Mouse (Mus musculus): Measurements from ENCODE around the gene Lgr4. TPM values are rescaled to one million over a fixed set of nuclear protein-coding genes. Genes with fewer than 3 reads are reported as not detected.

The Lgr4 gene
- polyA plus RNA-seq, 1 experiment from 2014 or later: 14.0 TPM

- H3K27me3 ChIP-seq (ENCODE audit: control insufficient read depth, insufficient read depth, low read length): no peaks in the 10 kb centered on the region
- no peaks in the 10 kb centered on the region for H3K9me3 ChIP-seq (replicated peaks; ENCODE audit: control insufficient read depth, low read length)
- H3K4me1 ChIP-seq (ENCODE audit: control insufficient read depth, insufficient read depth, low read length): peaks cover 23% of the 10 kb centered on the region
- H3K4me3 ChIP-seq (ENCODE audit: low read depth, low read length): no peak overlapping the region
- WGBS (ENCODE audit: insufficient replicate concordance): 91% methylated on average over 4 of the region's 4 CpGs
- no peak overlapping the region for H3K9ac ChIP-seq (ENCODE audit: low read depth, low read length)
- no peak overlapping the region for H3K4me2 ChIP-seq
- H3K36me3 ChIP-seq (ENCODE audit: control insufficient read depth, insufficient read depth, low read length): no peaks in the 10 kb centered on the region
- ATAC-seq (replicated peaks; ENCODE audit: insufficient number of reproducible peaks, low FRiP score, low TSS enrichment): no peak
- no peak overlapping the region for H3K27ac ChIP-seq (ENCODE audit: low read depth, low read length)
These were observed 9.5 kb downstream of the Lgr4 start for GRCm38 (mm10) chr2:109926984-109927383.

- Histone ChIP-seq H3K9me3 (replicated peaks; ENCODE audit: control insufficient read depth, low read length) (no peaks in the 10 kb centered on the region), H3K9ac (ENCODE audit: low read depth, low read length) (no peak overlapping the region), H3K36me3 (ENCODE audit: control insufficient read depth, insufficient read depth, low read length) (no peaks in the 10 kb centered on the region), H3K4me3 (ENCODE audit: low read depth, low read length) (no peak overlapping the region), H3K4me2 (no peak overlapping the region), H3K4me1 (ENCODE audit: control insufficient read depth, insufficient read depth, low read length) (peaks cover 27% of the 10 kb centered on the region), H3K27ac (ENCODE audit: low read depth, low read length) (no peak overlapping the region), H3K27me3 (ENCODE audit: control insufficient read depth, insufficient read depth, low read length) (no peaks in the 10 kb centered on the region)
- ATAC-seq (replicated peaks; ENCODE audit: insufficient number of reproducible peaks, low FRiP score, low TSS enrichment): no peak
- WGBS (ENCODE audit: insufficient replicate concordance): 82% methylated on average over 7 of the region's 7 CpGs
These were observed 10.0 kb downstream of the Lgr4 start for GRCm38 (mm10) chr2:109927446-109927845.

GRCm38 (mm10) chr2:109927876-109928275 is 10.4 kb downstream of the Lgr4 start:
- Histone ChIP-seq H3K9me3 (replicated peaks; ENCODE audit: control insufficient read depth, low read length) (no peaks in the 10 kb centered on the region), H3K27ac (ENCODE audit: low read depth, low read length) (no peak overlapping the region), H3K4me3 (ENCODE audit: low read depth, low read length) (no peak overlapping the region), H3K9ac (ENCODE audit: low read depth, low read length) (no peak overlapping the region), H3K36me3 (ENCODE audit: control insufficient read depth, insufficient read depth, low read length) (no peaks in the 10 kb centered on the region), H3K4me1 (ENCODE audit: control insufficient read depth, insufficient read depth, low read length) (peaks cover 30% of the 10 kb centered on the region), H3K27me3 (ENCODE audit: control insufficient read depth, insufficient read depth, low read length) (no peaks in the 10 kb centered on the region), H3K4me2 (no peak overlapping the region)
- no peak for ATAC-seq (replicated peaks; ENCODE audit: insufficient number of reproducible peaks, low FRiP score, low TSS enrichment)

- H3K9ac ChIP-seq (ENCODE audit: low read depth, low read length): no peak overlapping the region
- no peak for ATAC-seq (replicated peaks; ENCODE audit: insufficient number of reproducible peaks, low FRiP score, low TSS enrichment)
- H3K36me3 ChIP-seq (ENCODE audit: control insufficient read depth, insufficient read depth, low read length): no peaks in the 10 kb centered on the region
- H3K4me1 ChIP-seq (ENCODE audit: control insufficient read depth, insufficient read depth, low read length): peaks cover 30% of the 10 kb centered on the region
- H3K4me3 ChIP-seq (ENCODE audit: low read depth, low read length): no peak overlapping the region
- no peaks in the 10 kb centered on the region for H3K9me3 ChIP-seq (replicated peaks; ENCODE audit: control insufficient read depth, low read length)
- no peak overlapping the region for H3K27ac ChIP-seq (ENCODE audit: low read depth, low read length)
- no peaks in the 10 kb centered on the region for H3K27me3 ChIP-seq (ENCODE audit: control insufficient read depth, insufficient read depth, low read length)
- no peak overlapping the region for H3K4me2 ChIP-seq
- WGBS (ENCODE audit: insufficient replicate concordance): 57% methylated on average over 4 of the region's 4 CpGs
These were observed 11.3 kb downstream of the Lgr4 start for GRCm38 (mm10) chr2:109928791-109929190.

- Histone ChIP-seq H3K9me3 (replicated peaks; ENCODE audit: control insufficient read depth, low read length) (no peaks in the 10 kb centered on the region), H3K27ac (ENCODE audit: low read depth, low read length) (0 out of 2 replicates have a peak overlapping the region, but pooled peaks have one; percentile 42), H3K4me2 (no peak overlapping the region), H3K4me1 (ENCODE audit: control insufficient read depth, insufficient read depth, low read length) (peaks cover 30% of the 10 kb centered on the region), H3K36me3 (ENCODE audit: control insufficient read depth, insufficient read depth, low read length) (no peaks in the 10 kb centered on the region), H3K27me3 (ENCODE audit: control insufficient read depth, insufficient read depth, low read length) (no peaks in the 10 kb centered on the region), H3K4me3 (ENCODE audit: low read depth, low read length) (no peak overlapping the region), H3K9ac (ENCODE audit: low read depth, low read length) (no peak overlapping the region)
- no peak for ATAC-seq (replicated peaks; ENCODE audit: insufficient number of reproducible peaks, low FRiP score, low TSS enrichment)
- WGBS (ENCODE audit: insufficient replicate concordance): 21% methylated on average over 3 of the region's 3 CpGs
These were observed 11.8 kb downstream of the Lgr4 start for GRCm38 (mm10) chr2:109929256-109929655.

- Histone ChIP-seq H3K27me3 (ENCODE audit: control insufficient read depth, insufficient read depth, low read length) (no peaks in the 10 kb centered on the region), H3K27ac (ENCODE audit: low read depth, low read length) (no peak overlapping the region), H3K4me3 (ENCODE audit: low read depth, low read length) (no peak overlapping the region), H3K9ac (ENCODE audit: low read depth, low read length) (no peak overlapping the region), H3K4me1 (ENCODE audit: control insufficient read depth, insufficient read depth, low read length) (peaks cover 30% of the 10 kb centered on the region), H3K36me3 (ENCODE audit: control insufficient read depth, insufficient read depth, low read length) (no peaks in the 10 kb centered on the region), H3K9me3 (replicated peaks; ENCODE audit: control insufficient read depth, low read length) (no peaks in the 10 kb centered on the region), H3K4me2 (no peak overlapping the region)
- WGBS (ENCODE audit: insufficient replicate concordance): 94% methylated on average over 5 of the region's 5 CpGs
- ATAC-seq (replicated peaks; ENCODE audit: insufficient number of reproducible peaks, low FRiP score, low TSS enrichment): no peak
These were observed 12.9 kb downstream of the Lgr4 start for GRCm38 (mm10) chr2:109930366-109930765.

- Histone ChIP-seq H3K4me2 (no peak overlapping the region), H3K4me3 (ENCODE audit: low read depth, low read length) (no peak overlapping the region), H3K4me1 (ENCODE audit: control insufficient read depth, insufficient read depth, low read length) (peaks cover 30% of the 10 kb centered on the region), H3K36me3 (ENCODE audit: control insufficient read depth, insufficient read depth, low read length) (no peaks in the 10 kb centered on the region), H3K9ac (ENCODE audit: low read depth, low read length) (no peak overlapping the region), H3K9me3 (replicated peaks; ENCODE audit: control insufficient read depth, low read length) (no peaks in the 10 kb centered on the region), H3K27me3 (ENCODE audit: control insufficient read depth, insufficient read depth, low read length) (no peaks in the 10 kb centered on the region), H3K27ac (ENCODE audit: low read depth, low read length) (no peak overlapping the region)
- no peak for ATAC-seq (replicated peaks; ENCODE audit: insufficient number of reproducible peaks, low FRiP score, low TSS enrichment)
- 93% methylated on average over 4 of the region's 4 CpGs for WGBS (ENCODE audit: insufficient replicate concordance)
These were observed 13.3 kb downstream of the Lgr4 start for GRCm38 (mm10) chr2:109930771-109931170.

- 57% methylated on average over 13 of the region's 13 CpGs for WGBS (ENCODE audit: insufficient replicate concordance)
- 0 out of 2 replicates have a peak overlapping the region, but pooled peaks have one; percentile 41 for H3K27ac ChIP-seq (ENCODE audit: low read depth, low read length)
- no peak overlapping the region for H3K9ac ChIP-seq (ENCODE audit: low read depth, low read length)
- no peak overlapping the region for H3K4me3 ChIP-seq (ENCODE audit: low read depth, low read length)
- H3K27me3 ChIP-seq (ENCODE audit: control insufficient read depth, insufficient read depth, low read length): no peaks in the 10 kb centered on the region
- H3K36me3 ChIP-seq (ENCODE audit: control insufficient read depth, insufficient read depth, low read length): no peaks in the 10 kb centered on the region
- H3K4me2 ChIP-seq: peak overlapping the region; percentile 36
- ATAC-seq (replicated peaks; ENCODE audit: insufficient number of reproducible peaks, low FRiP score, low TSS enrichment): no peak
- peaks cover 39% of the 10 kb centered on the region for H3K4me1 ChIP-seq (ENCODE audit: control insufficient read depth, insufficient read depth, low read length)
- no peaks in the 10 kb centered on the region for H3K9me3 ChIP-seq (replicated peaks; ENCODE audit: control insufficient read depth, low read length)
These were observed 14.7 kb downstream of the Lgr4 start for GRCm38 (mm10) chr2:109931978-109932780.

- Histone ChIP-seq H3K4me2 (no peak overlapping the region), H3K27ac (ENCODE audit: low read depth, low read length) (no peak overlapping the region), H3K9me3 (replicated peaks; ENCODE audit: control insufficient read depth, low read length) (no peaks in the 10 kb centered on the region), H3K36me3 (ENCODE audit: control insufficient read depth, insufficient read depth, low read length) (no peaks in the 10 kb centered on the region), H3K27me3 (ENCODE audit: control insufficient read depth, insufficient read depth, low read length) (no peaks in the 10 kb centered on the region), H3K9ac (ENCODE audit: low read depth, low read length) (no peak overlapping the region), H3K4me1 (ENCODE audit: control insufficient read depth, insufficient read depth, low read length) (peaks cover 37% of the 10 kb centered on the region), H3K4me3 (ENCODE audit: low read depth, low read length) (no peak overlapping the region)
- WGBS (ENCODE audit: insufficient replicate concordance): 78% methylated on average over 3 of the region's 3 CpGs
- no peak for ATAC-seq (replicated peaks; ENCODE audit: insufficient number of reproducible peaks, low FRiP score, low TSS enrichment)
These were observed 15.7 kb downstream of the Lgr4 start for GRCm38 (mm10) chr2:109933151-109933550.

All from heart, embryonic 11.5 days (tissue).